Mouse (Mus musculus): ENCODE measurements around the gene Carns1. TPM values are rescaled to one million over a fixed set of nuclear protein-coding genes. Genes with fewer than 3 reads are reported as not detected.

The Carns1 gene
- 1.8 and 2.6 TPM in 2 replicates for polyA plus RNA-seq (2015; fragmentation: Nextera tagmentation; extraction: Ambion mirVana)

- Histone ChIP-seq H3K9me3 (ENCODE audit: low read length) (no peaks in the 10 kb centered on the region), H3K4me2 (replicated peaks; ENCODE audit: low read depth, low read length) (peak within 1 kb of the TSS; percentile 47), H3K4me1 (ENCODE audit: insufficient read depth, low read depth, low read length) (peaks cover 12% of the 10 kb centered on the region; the same call in 1 of the 2 replicates), H3K27me3 (replicated peaks; ENCODE audit: insufficient read depth, low read length) (no peaks in the 10 kb centered on the region), H3K4me3 (ENCODE audit: low read depth, low read length) (no peak within 1 kb of the TSS), H3K36me3 (ENCODE audit: insufficient read depth, low read length) (no peaks in the 10 kb centered on the region; the same call in 1 of the 2 replicates), H3K27ac (ENCODE audit: low read length) (no peak within 1 kb of the TSS; the same call in 1 of the 2 replicates), H3K9ac (replicated peaks; ENCODE audit: low read depth) (no peak within 1 kb of the TSS)
- TF ChIP-seq CTCF (IDR thresholded peaks at IDR 0.05) (no peak), EP300 (IDR thresholded peaks at IDR 0.05) (no peak)
- ATAC-seq (peak; percentile 82), DNase-seq (ENCODE audit: low spot score) (peak; percentile 67)
- 11% methylated on average over 10 of the region's 11 CpGs for WGBS
Measured at GRCm38 (mm10) chr19:4175368-4175947, at the start of gene Carns1. Gene Carns1, minus strand, starts transcription at chr19:4175479.

- ATAC-seq (peak; percentile 42), DNase-seq (ENCODE audit: low spot score) (no peak)
- Histone ChIP-seq H3K4me3 (ENCODE audit: low read depth, low read length) (no peak overlapping the region), H3K4me1 (ENCODE audit: insufficient read depth, low read depth, low read length) (peaks cover 22% of the 10 kb centered on the region; the same call in 1 of the 2 replicates), H3K36me3 (ENCODE audit: insufficient read depth, low read length) (no peaks in the 10 kb centered on the region), H3K27me3 (replicated peaks; ENCODE audit: insufficient read depth, low read length) (no peaks in the 10 kb centered on the region), H3K4me2 (replicated peaks; ENCODE audit: low read depth, low read length) (no peak overlapping the region), H3K9ac (replicated peaks; ENCODE audit: low read depth) (no peak overlapping the region), H3K27ac (ENCODE audit: low read length) (no peak overlapping the region), H3K9me3 (ENCODE audit: low read length) (no peaks in the 10 kb centered on the region)
- WGBS: 60% methylated on average over 11 of the region's 11 CpGs
- no peak for TF ChIP-seq EP300 (IDR thresholded peaks at IDR 0.05)
- no peak for TF ChIP-seq CTCF (IDR thresholded peaks at IDR 0.05)
Measured at GRCm38 (mm10) chr19:4222165-4222564, 46.9 kb upstream of the Carns1 start.

GRCm38 (mm10) chr19:4220957-4221743 is 45.9 kb upstream of the Carns1 start:
- DNase-seq (ENCODE audit: low spot score): peak; percentile 69
- 0 out of 2 replicates have a peak overlapping the region, but pooled peaks have one; percentile 25 for H3K4me2 ChIP-seq (replicated peaks; ENCODE audit: low read depth, low read length)
- 0 out of 2 replicates have a peak overlapping the region, but pooled peaks have one; percentile 7 for H3K27ac ChIP-seq (ENCODE audit: low read length)
- no peak overlapping the region for H3K9ac ChIP-seq (replicated peaks; ENCODE audit: low read depth)
- TF ChIP-seq CTCF (IDR thresholded peaks at IDR 0.05) (no peak), EP300 (IDR thresholded peaks at IDR 0.05) (no peak)
- WGBS: 30% methylated on average over 14 of the region's 14 CpGs
- H3K36me3 ChIP-seq (ENCODE audit: insufficient read depth, low read length): no peaks in the 10 kb centered on the region
- peak; percentile 64 for ATAC-seq
- no peak overlapping the region for H3K4me3 ChIP-seq (ENCODE audit: low read depth, low read length)
- peaks cover 30% of the 10 kb centered on the region; the same call in 1 of the 2 replicates for H3K4me1 ChIP-seq (ENCODE audit: insufficient read depth, low read depth, low read length)
- H3K9me3 ChIP-seq (ENCODE audit: low read length): no peaks in the 10 kb centered on the region
- H3K27me3 ChIP-seq (replicated peaks; ENCODE audit: insufficient read depth, low read length): no peaks in the 10 kb centered on the region

- 22% methylated on average over 4 of the region's 4 CpGs for WGBS
- peaks cover 30% of the 10 kb centered on the region; the same call in 1 of the 2 replicates for H3K4me1 ChIP-seq (ENCODE audit: insufficient read depth, low read depth, low read length)
- no peaks in the 10 kb centered on the region for H3K9me3 ChIP-seq (ENCODE audit: low read length)
- H3K4me2 ChIP-seq (replicated peaks; ENCODE audit: low read depth, low read length): 0 out of 2 replicates have a peak overlapping the region, but pooled peaks have one; percentile 12
- no peak overlapping the region for H3K4me3 ChIP-seq (ENCODE audit: low read depth, low read length)
- DNase-seq (ENCODE audit: low spot score) (no peak), ATAC-seq (peak; percentile 7; the same call in 1 of the 2 replicates)
- TF ChIP-seq CTCF (IDR thresholded peaks at IDR 0.05) (no peak), EP300 (IDR thresholded peaks at IDR 0.05) (no peak)
- H3K36me3 ChIP-seq (ENCODE audit: insufficient read depth, low read length): no peaks in the 10 kb centered on the region
- peak overlapping the region; percentile 7; the same call in 1 of the 2 replicates for H3K27ac ChIP-seq (ENCODE audit: low read length)
- H3K27me3 ChIP-seq (replicated peaks; ENCODE audit: insufficient read depth, low read length): no peaks in the 10 kb centered on the region
- no peak overlapping the region for H3K9ac ChIP-seq (replicated peaks; ENCODE audit: low read depth)
Measured at GRCm38 (mm10) chr19:4220416-4220815, 45.1 kb upstream of the Carns1 start.

GRCm38 (mm10) chr19:4219943-4220342 is 44.7 kb upstream of the Carns1 start:
- 0 out of 2 replicates have a peak overlapping the region, but pooled peaks have one; percentile 7 for H3K27ac ChIP-seq (ENCODE audit: low read length)
- WGBS: 81% methylated on average over 6 of the region's 6 CpGs
- no peak overlapping the region for H3K4me2 ChIP-seq (replicated peaks; ENCODE audit: low read depth, low read length)
- no peaks in the 10 kb centered on the region for H3K36me3 ChIP-seq (ENCODE audit: insufficient read depth, low read length)
- H3K4me3 ChIP-seq (ENCODE audit: low read depth, low read length): no peak overlapping the region
- no peak overlapping the region for H3K9ac ChIP-seq (replicated peaks; ENCODE audit: low read depth)
- H3K27me3 ChIP-seq (replicated peaks; ENCODE audit: insufficient read depth, low read length): no peaks in the 10 kb centered on the region
- no peaks in the 10 kb centered on the region for H3K9me3 ChIP-seq (ENCODE audit: low read length)
- peaks cover 30% of the 10 kb centered on the region for H3K4me1 ChIP-seq (ENCODE audit: insufficient read depth, low read depth, low read length)
- TF ChIP-seq EP300 (IDR thresholded peaks at IDR 0.05) (no peak), CTCF (IDR thresholded peaks at IDR 0.05) (no peak)
- DNase-seq (ENCODE audit: low spot score) (no peak), ATAC-seq (no peak)

GRCm38 (mm10) chr19:4218784-4219183 is 43.5 kb upstream of the Carns1 start:
- DNase-seq (ENCODE audit: low spot score) (no peak), ATAC-seq (no peak)
- Histone ChIP-seq H3K4me3 (ENCODE audit: low read depth, low read length) (no peak overlapping the region), H3K27me3 (replicated peaks; ENCODE audit: insufficient read depth, low read length) (no peaks in the 10 kb centered on the region), H3K27ac (ENCODE audit: low read length) (no peak overlapping the region), H3K9me3 (ENCODE audit: low read length) (no peaks in the 10 kb centered on the region), H3K9ac (replicated peaks; ENCODE audit: low read depth) (no peak overlapping the region), H3K36me3 (ENCODE audit: insufficient read depth, low read length) (no peaks in the 10 kb centered on the region), H3K4me1 (ENCODE audit: insufficient read depth, low read depth, low read length) (peaks cover 32% of the 10 kb centered on the region), H3K4me2 (replicated peaks; ENCODE audit: low read depth, low read length) (no peak overlapping the region)
- no peak for TF ChIP-seq EP300 (IDR thresholded peaks at IDR 0.05)
- TF ChIP-seq CTCF (IDR thresholded peaks at IDR 0.05): no peak
- WGBS: 85% methylated on average over 1 of the region's 1 CpGs
